8 mouse cellular contexts compared by ENCODE assay signal in genomic region chr3:136684191-136684958, GRCm38 (mm10). TPM values are rescaled to one million over a fixed set of nuclear protein-coding genes. Genes with fewer than 3 reads are reported as not detected.
A peak's percentile ranks its signal among the peaks of the same experiment; 100 is the strongest.
DNase-seq lines count a peak whose midpoint lies in the region; ATAC-seq and TF ChIP-seq lines count a peak whose summit lies in the region.
"Had no signal": no experiment of that assay in that cellular context is flagged by ENCODE, and none has a peak within 500 bp of the region (broad histone marks: within the 10 kb centered on the region; RNA-seq: fewer than 3 reads in every experiment).

No protein-coding gene starts in this region.

- H3K4me3 ChIP-seq in left cerebral cortex, adult 2 months = no peak overlapping the region
- H3K4me3 ChIP-seq in lung, embryonic 16.5 days (ENCODE audit: low read length) = no peak overlapping the region

- peak; percentile 20; the same call in 1 of the 2 replicates for ATAC-seq in lung, embryonic 16.5 days (ENCODE audit: low read depth)
- ATAC-seq: intestine, postnatal 0 days had no signal

- H3K27ac ChIP-seq in left cerebral cortex, adult 2 months = peak overlapping the region; percentile 29; the same call in 1 of the 2 replicates
- H3K27ac ChIP-seq in lung, embryonic 16.5 days (ENCODE audit: low read length) = no peak overlapping the region

- 58% methylated on average over 15 of the region's 15 CpGs for WGBS in lung, embryonic 16.5 days

- H3K4me2 ChIP-seq in lung, embryonic 16.5 days (ENCODE audit: low read depth, low read length) = no peak overlapping the region

- no peaks in the 10 kb centered on the region for H3K9me3 ChIP-seq in lung, embryonic 16.5 days (ENCODE audit: control insufficient read depth, low read length)

- H3K27me3 ChIP-seq in lung, embryonic 16.5 days (ENCODE audit: control insufficient read depth, insufficient read depth, low read depth, low read length) = no peaks in the 10 kb centered on the region

- H3K4me1 ChIP-seq in lung, embryonic 16.5 days (replicated peaks; ENCODE audit: control insufficient read depth, insufficient read depth, low read length) = peaks cover 33% of the 10 kb centered on the region

- intact Hi-C loops in left cerebral cortex, adult 2 months (cut with DNase I) = no loop called here
- intact Hi-C loops in left cerebral cortex, postnatal 10 days (cut with DNase I) = no loop called here

- H3K36me3 ChIP-seq in lung, embryonic 16.5 days (ENCODE audit: control insufficient read depth, insufficient read depth, low read length) = no peaks in the 10 kb centered on the region

- no peak overlapping the region for H3K9ac ChIP-seq in lung, embryonic 16.5 days (ENCODE audit: low read length)

- no peak for TF ChIP-seq POLR2A in brain, embryonic 14.5 days (IDR thresholded peaks at IDR 0.05; ENCODE audit: borderline replicate concordance, extremely low read depth, insufficient read depth, insufficient read length, poor library complexity, severe bottlenecking)

- peak in 1 of 2 experiments; percentile 11 for DNase-seq in left cerebral cortex, adult 2 months (ENCODE audit: extremely low spot score in 1 of 2, low spot score in 2 of 2)
- no peak for DNase-seq in left cerebral cortex, postnatal 10 days (ENCODE audit: extremely low spot score in 1 of 2, low spot score in 2 of 2)
- DNase-seq in brain, embryonic 14.5 days (ENCODE audit: low read depth) = peak; percentile 35
- peak; percentile 25 for DNase-seq in skeletal muscle tissue, adult 2 months (ENCODE audit: low read depth, low spot score)
- no peak for DNase-seq in thymus, postnatal 25 days
- no peak for DNase-seq in urinary bladder, adult 2 months (ENCODE audit: low spot score)

- no peak for TF ChIP-seq CTCF in left cerebral cortex, adult 2 months (IDR thresholded peaks at IDR 0.05)
- no peak for TF ChIP-seq CTCF in brain, embryonic 14.5 days (IDR thresholded peaks at IDR 0.05; ENCODE audit: borderline replicate concordance, extremely low read depth, insufficient read depth, insufficient read length)

RNA-seq across cellular contexts. Expression of gene Ppp3ca, which starts 14.5 kb away (rescaled TPM):
- total RNA-seq in left cerebral cortex, adult 2 months (2021) = 100 to 1,000 TPM; 868 to 887 TPM
- total RNA-seq in left cerebral cortex, postnatal 10 days (2021) = 100 to 1,000 TPM; 535 to 574 TPM
- polyA plus RNA-seq in brain, embryonic 14.5 days (2012; rRNA removed) = 55.4 and 78.6 TPM in 2 replicates
- polyA plus RNA-seq in lung, embryonic 16.5 days (2015; fragmentation: Nextera tagmentation; extraction: Ambion mirVana) = 61.4 and 66.1 TPM in 2 replicates
- 66.9 and 80.2 TPM in 2 replicates for polyA plus RNA-seq in urinary bladder, adult 2 months (2012; rRNA removed)

Comparison
In these comparisons a context has a peak if more than half of its experiments do, and no peak if none do; other contexts are left out.
1. DNase-seq: peak in brain, embryonic 14.5 days (single experiment) and skeletal muscle tissue, adult 2 months (single experiment); none in left cerebral cortex, postnatal 10 days (0 of 2), thymus, postnatal 25 days (single experiment) and urinary bladder, adult 2 months (single experiment).